Mouse (Mus musculus) left cerebral cortex, adult 11 months (tissue): ENCODE measurements around the gene Vsx1.

Source experiments
- DNase-seq: peaks from one replicate; pipeline ENCODE4 v3.0.0; 2022; ENCODE audit warnings: low spot score

Vsx1 gene

GRCm38 (mm10) chr2:150667065-150667819, 21.9 kb downstream of the Vsx1 start:
- DNase-seq = no peak

DNA sequence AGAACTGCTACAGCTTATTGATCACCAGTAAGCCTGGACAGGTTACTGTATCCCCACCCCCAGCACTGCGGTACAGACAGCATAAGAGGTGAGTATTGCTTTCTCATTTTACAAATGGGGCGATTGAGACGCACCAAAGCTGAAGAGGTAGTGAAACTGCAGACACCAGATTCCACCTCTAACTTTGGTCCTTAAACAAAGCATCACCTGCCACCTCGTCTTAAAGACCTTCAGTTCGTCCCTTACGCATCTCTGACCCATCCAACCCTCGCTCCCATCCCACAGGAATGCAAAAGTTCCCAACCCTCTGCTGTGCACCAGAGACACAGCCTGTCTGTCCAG, 22.5 kb downstream of the Vsx1 start:
- no peak for DNase-seq

- DNase-seq = no peak
Measured at GRCm38 (mm10) chr2:150665534-150666451, 23.4 kb downstream of the Vsx1 start.

DNA sequence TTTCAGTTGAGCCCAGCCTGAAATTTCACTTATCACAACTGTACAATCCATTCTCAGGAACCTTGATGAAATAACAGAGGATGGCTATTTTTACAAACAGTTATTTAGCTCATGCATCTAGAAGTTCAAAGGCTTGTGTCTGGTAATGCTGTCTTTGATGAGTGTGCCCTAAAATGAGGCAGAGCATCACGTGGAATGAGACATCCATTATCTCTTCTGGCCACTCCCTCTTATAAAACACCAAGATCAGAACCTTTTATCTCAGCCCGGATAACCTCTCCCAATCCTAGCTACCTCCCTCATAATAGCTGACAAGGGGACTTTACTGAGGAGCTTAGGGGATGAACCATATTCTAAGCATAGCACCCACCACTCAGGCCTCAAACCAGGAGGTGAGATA, 24.2 kb downstream of the Vsx1 start:
- no peak for DNase-seq

DNA sequence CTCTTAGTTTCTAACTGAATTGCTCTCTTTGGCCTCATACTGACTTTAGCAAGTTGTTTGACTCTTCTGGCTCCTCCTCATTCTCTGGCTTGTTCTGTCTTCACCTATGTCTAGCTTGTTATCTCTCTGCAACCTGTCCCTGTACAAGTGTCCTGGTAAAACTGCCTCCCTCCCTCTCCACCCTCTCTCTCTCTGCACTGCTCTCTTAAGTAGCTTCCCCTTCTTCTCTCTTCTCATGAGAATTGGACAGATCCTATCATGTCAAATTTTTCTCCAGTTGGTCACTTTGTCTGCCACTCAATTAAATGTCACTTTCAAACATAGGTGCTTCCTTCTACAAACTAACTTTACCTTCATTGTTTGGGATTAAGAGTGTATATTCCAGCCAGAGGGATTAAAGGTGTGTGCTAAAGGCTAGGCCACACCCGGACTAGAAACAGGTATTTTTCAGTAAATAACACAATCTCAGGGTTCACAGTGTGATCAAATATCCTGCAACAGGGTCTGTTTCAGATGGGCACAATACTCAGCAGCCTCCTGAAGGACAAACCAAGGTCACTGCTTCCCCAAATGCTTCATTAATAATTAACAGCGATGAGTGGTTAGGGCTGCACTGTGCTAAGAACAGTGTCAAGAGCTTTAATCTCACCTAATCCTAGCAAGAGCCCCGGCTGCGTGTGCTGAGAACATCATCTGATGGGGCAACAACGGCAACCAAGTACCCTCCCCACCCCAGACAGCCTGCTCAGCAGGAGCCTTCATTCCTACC, 24.8 kb downstream of the Vsx1 start:
- DNase-seq = no peak

DNA sequence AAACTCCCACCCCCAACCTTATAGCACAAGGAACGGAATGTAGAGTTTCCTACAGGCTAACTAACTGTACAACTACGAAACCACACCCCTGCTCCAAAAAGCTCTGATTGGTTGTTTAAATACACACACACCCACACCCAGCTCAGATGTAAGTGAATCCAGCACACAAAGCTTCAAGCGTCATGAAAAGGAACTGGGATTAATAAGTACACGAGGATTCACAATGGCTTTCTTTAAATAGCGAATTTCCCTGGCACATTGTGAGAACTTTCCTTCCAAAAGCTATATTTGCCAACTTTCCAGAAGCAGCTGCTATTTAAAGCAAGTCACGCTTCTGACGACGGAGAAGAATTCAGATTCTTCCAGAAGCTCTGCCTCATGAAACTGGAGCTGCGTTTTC, 25.9 kb downstream of the Vsx1 start:
- peak; percentile 55 for DNase-seq

DNA sequence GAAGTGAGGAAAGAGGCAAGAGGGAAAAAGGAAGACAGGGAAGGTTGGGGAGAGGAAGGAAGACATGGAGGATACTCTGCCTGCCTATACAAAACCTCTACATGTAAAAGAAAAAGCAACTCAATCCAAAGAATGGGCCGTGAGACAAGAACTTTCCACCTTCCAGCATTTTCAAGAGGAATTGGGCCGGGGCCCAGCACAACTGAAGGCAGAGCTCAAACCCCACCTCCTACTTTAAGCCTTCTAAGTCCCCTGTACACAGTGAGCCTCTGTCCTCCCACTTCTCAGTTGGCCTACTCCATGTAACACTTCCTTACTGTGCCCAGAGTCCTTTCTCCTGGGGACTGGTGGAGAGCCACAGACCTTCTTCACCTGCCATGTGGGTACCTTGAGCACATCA, 27.2 kb downstream of the Vsx1 start:
- no peak for DNase-seq

DNA sequence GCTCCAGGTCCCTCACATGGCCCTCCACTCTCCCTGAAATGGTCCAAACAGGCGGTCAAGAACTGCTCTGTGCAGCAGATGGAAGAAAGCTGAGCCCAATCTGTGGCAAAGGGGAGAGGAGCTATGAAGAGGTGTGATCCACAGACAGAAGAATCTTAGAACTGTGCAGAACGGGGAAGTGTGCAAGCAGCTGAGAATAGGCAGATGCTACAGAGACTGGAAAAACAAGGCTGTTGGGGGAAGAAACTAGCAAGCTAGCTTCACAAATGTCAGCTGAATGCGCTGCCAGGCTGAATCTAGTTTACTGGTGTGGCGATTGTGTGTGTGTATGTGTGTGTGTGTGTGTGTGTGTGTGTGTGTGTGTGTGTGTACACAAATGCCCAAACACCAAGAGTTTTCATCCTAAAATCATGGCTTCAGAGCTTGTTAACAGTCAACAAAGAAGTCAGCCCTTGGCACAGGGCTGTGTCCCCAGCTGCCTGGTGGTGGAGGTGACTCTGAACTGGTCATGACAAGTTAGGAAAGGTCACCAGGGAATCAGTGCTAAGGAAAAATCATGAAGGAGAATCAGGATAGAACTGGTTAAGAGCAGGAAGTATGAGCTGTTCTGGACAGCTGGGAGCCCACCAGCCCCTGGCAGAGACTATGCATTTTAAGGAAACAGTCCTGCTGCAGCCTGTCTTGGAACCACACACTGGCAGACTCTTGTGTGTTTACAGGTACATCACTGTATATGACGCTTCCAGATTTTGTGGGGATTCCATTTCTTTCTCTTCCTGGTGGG, 28.3 kb downstream of the Vsx1 start:
- no peak for DNase-seq

DNA sequence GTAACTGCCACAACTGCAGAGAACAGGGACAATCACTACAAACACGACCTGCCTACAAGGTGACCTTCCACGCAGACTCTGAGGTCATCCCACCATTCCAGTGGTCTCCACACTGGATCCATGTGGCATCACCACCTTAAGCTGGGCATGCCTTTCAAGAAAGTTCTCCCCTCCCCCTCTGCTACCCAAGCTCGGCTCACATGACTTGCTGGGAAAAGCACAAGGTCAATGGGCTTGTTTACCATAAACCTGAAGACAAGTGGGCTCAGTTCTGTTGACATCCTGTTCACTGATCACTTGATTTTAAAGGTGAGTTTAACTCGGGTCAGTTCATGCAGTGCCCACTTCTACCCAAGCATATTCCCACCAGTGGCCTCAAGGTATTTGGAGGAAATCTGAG, 29.1 kb downstream of the Vsx1 start:
- DNase-seq = no peak

GRCm38 (mm10) chr2:150656975-150657768, 32.0 kb downstream of the Vsx1 start:
- DNase-seq = no peak

GRCm38 (mm10) chr2:150656112-150656511, 33.0 kb downstream of the Vsx1 start:
- DNase-seq = no peak

DNA sequence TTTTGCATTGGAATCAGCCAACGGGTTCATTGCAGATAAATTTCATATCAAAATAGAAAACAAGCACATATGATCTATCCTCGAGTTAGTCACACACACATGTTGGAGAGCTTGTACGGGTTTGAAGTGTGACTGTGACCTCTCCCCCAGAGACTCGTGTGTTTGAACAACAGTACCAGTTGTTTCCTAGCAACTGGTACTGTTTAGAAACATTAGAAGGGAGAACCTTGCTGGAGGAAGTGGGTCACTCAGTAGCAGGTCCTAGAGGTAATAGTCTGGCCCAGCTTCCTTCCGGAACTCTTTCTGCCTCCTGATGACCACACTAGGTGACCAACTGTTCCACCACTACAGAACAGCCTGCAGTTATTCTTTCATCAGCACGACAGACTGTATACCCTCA, 33.9 kb downstream of the Vsx1 start:
- no peak for DNase-seq

DNA sequence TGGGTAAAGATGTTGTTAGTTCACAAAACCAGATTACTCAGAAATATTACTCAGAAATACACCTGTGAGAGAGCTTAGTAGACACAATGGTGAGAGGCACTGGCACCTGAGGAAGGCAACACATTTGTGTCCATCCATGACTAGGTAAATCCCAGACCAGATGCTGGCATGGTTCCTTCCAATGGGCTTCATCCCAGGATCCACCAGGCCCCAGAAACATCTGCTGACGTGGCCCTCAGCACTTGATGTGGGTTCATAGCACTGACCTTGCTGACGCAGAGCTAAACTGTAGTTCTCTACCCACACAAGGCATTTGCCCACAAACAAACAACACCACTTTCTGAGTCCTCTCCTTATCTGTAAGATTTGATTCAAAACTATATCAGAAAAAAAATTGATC, 34.3 kb downstream of the Vsx1 start:
- DNase-seq = no peak

DNA sequence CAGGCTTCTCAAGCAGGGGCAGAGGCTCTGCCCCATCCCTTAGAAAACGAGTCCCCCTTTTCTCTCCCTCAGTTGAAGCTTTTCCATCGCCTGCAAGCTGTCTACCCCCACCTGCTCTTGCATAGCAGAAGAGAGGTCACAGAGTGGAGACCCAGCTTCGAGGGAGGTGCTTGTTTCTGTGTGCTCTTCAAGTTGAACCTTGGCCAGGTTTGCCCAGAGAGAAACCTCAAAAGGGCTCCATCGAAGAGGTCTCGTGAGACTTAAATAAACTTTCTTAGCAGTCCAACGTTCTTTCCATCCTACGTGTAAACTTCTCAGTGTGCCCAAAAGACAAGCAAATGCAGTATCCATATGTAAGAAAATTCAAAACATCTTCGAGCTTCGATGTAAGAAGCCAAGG, 37.8 kb downstream of the Vsx1 start:
- DNase-seq = no peak

- DNase-seq = no peak
Measured at GRCm38 (mm10) chr2:150650511-150651074, 38.6 kb downstream of the Vsx1 start.

- DNase-seq = no peak
Measured at GRCm38 (mm10) chr2:150648300-150648895, 40.8 kb downstream of the Vsx1 start.

DNA sequence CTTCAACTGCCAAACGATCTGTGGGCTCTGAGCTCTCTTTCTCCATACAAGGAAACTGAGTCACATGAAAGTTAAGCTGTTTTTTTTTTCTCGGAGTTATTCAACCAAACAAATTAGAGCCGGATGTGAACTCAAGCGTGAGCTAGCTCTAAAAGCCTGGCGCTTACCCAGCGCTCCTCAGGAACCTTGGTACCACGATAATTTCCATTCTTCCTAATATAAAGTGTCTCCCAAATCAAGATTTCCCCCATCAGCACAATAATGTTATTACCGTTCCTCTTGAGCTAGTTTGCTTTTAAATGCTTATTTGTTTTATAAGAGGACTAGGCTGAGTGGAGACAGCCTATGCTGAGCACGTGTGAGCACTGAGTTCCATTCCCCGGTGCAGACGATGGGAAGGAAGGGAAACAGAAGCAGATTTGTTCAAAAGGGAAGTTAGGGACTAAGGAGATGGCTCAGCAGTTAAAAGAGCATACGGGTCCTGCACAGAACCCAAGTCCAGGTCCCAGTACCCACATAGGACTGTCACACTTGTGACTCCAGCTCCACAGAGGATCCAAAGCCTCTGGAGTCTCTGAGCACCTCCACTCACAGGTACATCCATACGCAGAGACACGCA, 41.4 kb downstream of the Vsx1 start:
- DNase-seq = no peak

DNA sequence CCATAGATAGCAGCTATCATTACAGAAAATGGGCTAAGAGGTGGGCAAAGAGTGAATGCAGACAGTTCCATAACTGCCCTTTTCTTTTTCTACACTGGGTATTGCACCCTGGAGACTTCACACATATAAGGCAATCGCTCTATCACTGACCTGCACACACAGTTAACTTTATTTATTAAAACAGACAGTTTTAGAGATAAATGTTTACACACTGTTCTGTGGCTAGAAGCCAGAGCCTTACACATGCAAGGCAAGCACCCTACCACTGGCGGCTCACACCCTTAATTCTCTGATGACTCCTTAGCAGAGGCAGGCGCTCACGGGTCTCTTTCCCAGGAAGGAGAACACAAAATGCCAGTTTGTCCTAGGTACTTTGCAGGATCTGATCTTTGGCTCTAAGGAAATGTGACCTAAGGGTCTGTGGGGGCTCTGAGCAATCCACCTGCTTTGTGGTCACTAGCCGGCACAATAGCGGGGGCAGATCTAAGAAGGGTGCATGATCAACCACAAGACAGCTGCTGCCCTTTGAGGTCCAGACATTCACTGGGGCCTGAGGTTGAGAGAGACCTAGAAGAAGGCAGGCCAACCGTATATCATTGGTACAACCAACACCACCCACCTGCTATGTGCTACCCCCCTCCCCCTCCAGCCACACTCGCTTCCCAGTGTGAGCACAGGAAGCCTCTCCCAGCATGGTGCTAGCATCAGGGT, 42.6 kb downstream of the Vsx1 start:
- no peak for DNase-seq

- DNase-seq = no peak
Measured at GRCm38 (mm10) chr2:150645225-150645624, 43.9 kb downstream of the Vsx1 start.
